Mouse (Mus musculus): ENCODE measurements around the gene Slc46a1. TPM values are rescaled to one million over a fixed set of nuclear protein-coding genes. Genes with fewer than 3 reads are reported as not detected.
A peak's percentile ranks its signal among the peaks of the same experiment; 100 is the strongest.

The Slc46a1 gene
- polyA plus RNA-seq, 1 experiment from 2014 or later = 17.6 TPM

GRCm38 (mm10) chr11:78512025-78512957 is 46.8 kb downstream of the Slc46a1 start, which contains the start of the genes Tmem199 and Poldip2:
Gene Tmem199, minus strand, starts transcription at chr11:78512172.
Gene Poldip2, plus strand, starts transcription at chr11:78512193.
- Histone ChIP-seq H3K9ac (peak within 1 kb of the TSS; percentile 92), H3K36me3 (peaks cover 42% of the 10 kb centered on the region), H3K27me3 (replicated peaks) (no peaks in the 10 kb centered on the region), H3K27ac (peak within 1 kb of the TSS; percentile 59; the same call in 1 of the 2 replicates), H3K4me1 (peaks cover 21% of the 10 kb centered on the region), H3K4me2 (replicated peaks) (peak within 1 kb of the TSS; percentile 90), H3K9me3 (no peaks in the 10 kb centered on the region), H3K4me3 (peak within 1 kb of the TSS; percentile 89)
- WGBS = 2% methylated on average over 65 of the region's 67 CpGs
- ATAC-seq (ENCODE audit: low FRiP score, low read depth) = peak; percentile 95

- Histone ChIP-seq H3K9me3 (no peaks in the 10 kb centered on the region), H3K36me3 (peaks cover 41% of the 10 kb centered on the region), H3K27me3 (replicated peaks) (no peaks in the 10 kb centered on the region), H3K27ac (no peak overlapping the region), H3K4me3 (peak overlapping the region; percentile 89), H3K9ac (no peak overlapping the region), H3K4me1 (peaks cover 21% of the 10 kb centered on the region), H3K4me2 (replicated peaks) (peak overlapping the region; percentile 90)
- WGBS = 79% methylated on average over 3 of the region's 3 CpGs
- no peak for ATAC-seq (ENCODE audit: low FRiP score, low read depth)
Observed at GRCm38 (mm10) chr11:78513106-78513790, 47.8 kb downstream of the Slc46a1 start.

GRCm38 (mm10) chr11:78515549-78516325 is 50.2 kb downstream of the Slc46a1 start:
- H3K9ac ChIP-seq = no peak overlapping the region
- peaks cover 21% of the 10 kb centered on the region for H3K4me1 ChIP-seq
- no peak overlapping the region for H3K4me2 ChIP-seq (replicated peaks)
- H3K27me3 ChIP-seq (replicated peaks) = no peaks in the 10 kb centered on the region
- ATAC-seq (ENCODE audit: low FRiP score, low read depth) = no peak
- no peaks in the 10 kb centered on the region for H3K9me3 ChIP-seq
- H3K27ac ChIP-seq = no peak overlapping the region
- WGBS = 62% methylated on average over 2 of the region's 2 CpGs
- no peak overlapping the region for H3K4me3 ChIP-seq
- peaks cover 55% of the 10 kb centered on the region for H3K36me3 ChIP-seq

GRCm38 (mm10) chr11:78518931-78519330 is 53.4 kb downstream of the Slc46a1 start:
- Histone ChIP-seq H3K4me2 (replicated peaks) (no peak overlapping the region), H3K27me3 (replicated peaks) (no peaks in the 10 kb centered on the region), H3K9ac (no peak overlapping the region), H3K4me3 (no peak overlapping the region), H3K27ac (no peak overlapping the region), H3K4me1 (no peaks in the 10 kb centered on the region), H3K36me3 (peaks cover 87% of the 10 kb centered on the region), H3K9me3 (no peaks in the 10 kb centered on the region)
- WGBS = 92% methylated on average over 10 of the region's 10 CpGs
- ATAC-seq (ENCODE audit: low FRiP score, low read depth) = no peak

Other genes with a start within 250 kb of the Slc46a1 start
- 59.8 and 60.8 TPM in 2 replicates for gene Sdf2, start 220.0 kb upstream of the Slc46a1 start, polyA plus RNA-seq (2016; fragmentation: Nextera tagmentation; extraction: Ambion mirVana)
- gene Supt6, start 219.7 kb upstream of the Slc46a1 start, polyA plus RNA-seq (2016; fragmentation: Nextera tagmentation; extraction: Ambion mirVana) = 34.0 and 40.5 TPM in 2 replicates
- gene 2610507B11Rik, start 203.9 kb upstream of the Slc46a1 start, polyA plus RNA-seq (2016; fragmentation: Nextera tagmentation; extraction: Ambion mirVana) = 64.9 and 72.4 TPM in 2 replicates
- 0.20 and 0.52 TPM in 2 replicates for gene BC030499, start 174.9 kb upstream of the Slc46a1 start, polyA plus RNA-seq (2016; fragmentation: Nextera tagmentation; extraction: Ambion mirVana)
- gene Spag5, start 164.2 kb upstream of the Slc46a1 start, polyA plus RNA-seq (2016; fragmentation: Nextera tagmentation; extraction: Ambion mirVana) = 33.6 and 34.2 TPM in 2 replicates
- 16.8 and 17.2 TPM in 2 replicates for gene Aldoc, start 142.7 kb upstream of the Slc46a1 start, polyA plus RNA-seq (2016; fragmentation: Nextera tagmentation; extraction: Ambion mirVana)
- 66.4 and 73.6 TPM in 2 replicates for gene Pigs, start 137.3 kb upstream of the Slc46a1 start, polyA plus RNA-seq (2016; fragmentation: Nextera tagmentation; extraction: Ambion mirVana)
- gene Unc119, start 122.2 kb upstream of the Slc46a1 start, polyA plus RNA-seq (2016; fragmentation: Nextera tagmentation; extraction: Ambion mirVana) = 80.8 and 89.3 TPM in 2 replicates
- not detected in 2 replicates for gene Foxn1, start 79.1 kb upstream of the Slc46a1 start, polyA plus RNA-seq (2016; fragmentation: Nextera tagmentation; extraction: Ambion mirVana)
- gene Slc13a2, start 43.5 kb upstream of the Slc46a1 start, polyA plus RNA-seq (2016; fragmentation: Nextera tagmentation; extraction: Ambion mirVana) = not detected in 2 replicates
- gene Sarm1, start 32.1 kb downstream of the Slc46a1 start, polyA plus RNA-seq (2016; fragmentation: Nextera tagmentation; extraction: Ambion mirVana) = 35.0 and 37.0 TPM in 2 replicates
- gene Vtn, start 33.4 kb downstream of the Slc46a1 start, polyA plus RNA-seq (2016; fragmentation: Nextera tagmentation; extraction: Ambion mirVana) = 109 and 116 TPM in 2 replicates
- gene Sebox, start 37.8 kb downstream of the Slc46a1 start, polyA plus RNA-seq (2016; fragmentation: Nextera tagmentation; extraction: Ambion mirVana) = not detected in 2 replicates
- 88.4 and 93.1 TPM in 2 replicates for gene Tmem199, start 46.5 kb downstream of the Slc46a1 start, polyA plus RNA-seq (2016; fragmentation: Nextera tagmentation; extraction: Ambion mirVana)
- 184 and 186 TPM in 2 replicates for gene Poldip2, start 46.5 kb downstream of the Slc46a1 start, polyA plus RNA-seq (2016; fragmentation: Nextera tagmentation; extraction: Ambion mirVana)
- gene Tnfaip1, start 70.6 kb downstream of the Slc46a1 start, polyA plus RNA-seq (2016; fragmentation: Nextera tagmentation; extraction: Ambion mirVana) = 53.5 and 58.0 TPM in 2 replicates
- 102 and 110 TPM in 2 replicates for gene Ift20, start 70.7 kb downstream of the Slc46a1 start, polyA plus RNA-seq (2016; fragmentation: Nextera tagmentation; extraction: Ambion mirVana)
- 39.5 and 40.7 TPM in 2 replicates for gene Tmem97, start 85.1 kb downstream of the Slc46a1 start, polyA plus RNA-seq (2016; fragmentation: Nextera tagmentation; extraction: Ambion mirVana)
- gene Nlk, start 231.7 kb downstream of the Slc46a1 start, polyA plus RNA-seq (2016; fragmentation: Nextera tagmentation; extraction: Ambion mirVana) = 24.7 and 28.2 TPM in 2 replicates